Mouse (Mus musculus): ENCODE measurements at regions not wholly inside any gene's neighbourhood (a gene's known extent, or its start where the extent isn't known, plus 50 kb on each side); places are given as distances from the start of the nearest gene placed in this dataset.

- TF ChIP-seq POLR2A (IDR thresholded peaks at IDR 0.05; ENCODE audit: borderline replicate concordance, extremely low read depth, low read depth, low read length), result no peak
- no peak for TF ChIP-seq CTCF (IDR thresholded peaks at IDR 0.05; ENCODE audit: insufficient read depth, low read length)
- WGBS, result 89% methylated on average over 1 of the region's 1 CpGs
- no peak for DNase-seq
- Histone ChIP-seq H3K4me3 (replicated peaks; ENCODE audit: extremely low read depth, low read depth, low read length) (no peak overlapping the region), H3K4me1 (ENCODE audit: control insufficient read depth, insufficient read depth, low read length) (peaks cover 2% of the 10 kb centered on the region)
These were observed 355.8 kb downstream of the Rnd3 start for GRCm38 (mm10) chr2:50793067-50793466.

DNA sequence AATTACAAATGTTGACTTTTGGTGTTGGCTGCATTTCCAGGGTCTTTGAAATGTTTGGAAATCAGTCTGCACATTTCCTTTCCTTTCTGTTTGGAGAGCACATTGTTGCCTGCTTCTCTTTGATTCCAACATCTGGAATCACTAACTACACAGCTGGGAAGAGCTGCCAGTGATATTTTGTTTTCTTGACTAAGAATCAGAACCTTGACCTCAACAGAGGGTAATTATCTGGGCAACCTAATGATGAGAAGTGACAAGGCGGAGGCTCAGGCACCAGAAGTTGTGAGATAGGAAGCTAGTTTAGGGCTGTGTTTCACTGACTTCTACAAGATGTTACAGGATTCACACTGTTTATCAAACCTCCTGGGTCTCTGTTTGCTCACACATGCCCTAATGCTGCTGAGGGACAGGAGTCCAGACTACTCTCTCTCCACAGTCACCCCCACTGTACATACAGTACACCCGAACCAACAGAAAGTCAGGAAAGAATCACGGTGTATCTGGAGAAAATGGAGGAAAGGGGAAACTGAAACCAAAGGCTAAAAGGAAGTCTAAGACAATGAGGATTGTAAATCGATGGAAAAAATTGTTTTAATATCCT lies 359.8 kb downstream of the Rnd3 start:
- 44% methylated on average over 4 of the region's 4 CpGs for WGBS
- TF ChIP-seq POLR2A (IDR thresholded peaks at IDR 0.05; ENCODE audit: borderline replicate concordance, extremely low read depth, low read depth, low read length), result no peak
- TF ChIP-seq CTCF (IDR thresholded peaks at IDR 0.05; ENCODE audit: insufficient read depth, low read length), result no peak

GRCm38 (mm10) chr2:50772101-50772500 lies 376.8 kb downstream of the Rnd3 start:
- TF ChIP-seq CTCF (IDR thresholded peaks at IDR 0.05; ENCODE audit: insufficient read depth, low read length), result no peak
- TF ChIP-seq POLR2A (IDR thresholded peaks at IDR 0.05; ENCODE audit: borderline replicate concordance, extremely low read depth, low read depth, low read length), result no peak
- H3K4me1 ChIP-seq (ENCODE audit: control insufficient read depth, insufficient read depth, low read length), result no peaks in the 10 kb centered on the region
- no peak overlapping the region for H3K4me3 ChIP-seq (replicated peaks; ENCODE audit: extremely low read depth, low read depth, low read length)
- no peak for DNase-seq
- 52% methylated on average over 8 of the region's 8 CpGs for WGBS

More for the DNA sequence above, 359.8 kb downstream of the Rnd3 start:
- peaks cover 2% of the 10 kb centered on the region for H3K4me1 ChIP-seq (ENCODE audit: control insufficient read depth, insufficient read depth, low read length)
- no peak for DNase-seq
- H3K4me3 ChIP-seq (replicated peaks; ENCODE audit: extremely low read depth, low read depth, low read length), result no peak overlapping the region

DNA sequence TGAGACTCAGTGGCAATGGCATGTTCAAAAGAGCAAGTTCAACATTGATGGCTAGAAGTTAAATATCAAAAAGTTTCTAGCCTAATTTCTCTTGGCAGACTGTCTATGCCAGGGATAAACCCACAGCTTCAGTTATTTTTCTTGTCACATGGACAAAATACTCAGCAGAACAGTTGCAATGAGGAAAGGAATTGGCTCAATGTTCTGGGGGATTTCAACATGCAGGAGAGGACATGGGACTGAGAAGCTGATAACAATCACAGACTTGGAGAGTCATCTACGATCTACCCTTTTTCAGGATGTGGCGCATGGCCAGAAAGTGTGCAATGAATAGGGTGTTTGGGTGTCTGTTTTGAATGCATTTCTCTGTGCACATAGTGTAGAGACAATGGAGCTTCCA lies 389.9 kb downstream of the Rnd3 start:
- TF ChIP-seq POLR2A (IDR thresholded peaks at IDR 0.05; ENCODE audit: borderline replicate concordance, extremely low read depth, low read depth, low read length) (no peak), CTCF (IDR thresholded peaks at IDR 0.05; ENCODE audit: insufficient read depth, low read length) (no peak)
- H3K4me3 ChIP-seq (replicated peaks; ENCODE audit: extremely low read depth, low read depth, low read length), result no peak overlapping the region
- no peaks in the 10 kb centered on the region for H3K4me1 ChIP-seq (ENCODE audit: control insufficient read depth, insufficient read depth, low read length)
- DNase-seq, result no peak
- WGBS, result 56% methylated on average over 2 of the region's 2 CpGs

DNA sequence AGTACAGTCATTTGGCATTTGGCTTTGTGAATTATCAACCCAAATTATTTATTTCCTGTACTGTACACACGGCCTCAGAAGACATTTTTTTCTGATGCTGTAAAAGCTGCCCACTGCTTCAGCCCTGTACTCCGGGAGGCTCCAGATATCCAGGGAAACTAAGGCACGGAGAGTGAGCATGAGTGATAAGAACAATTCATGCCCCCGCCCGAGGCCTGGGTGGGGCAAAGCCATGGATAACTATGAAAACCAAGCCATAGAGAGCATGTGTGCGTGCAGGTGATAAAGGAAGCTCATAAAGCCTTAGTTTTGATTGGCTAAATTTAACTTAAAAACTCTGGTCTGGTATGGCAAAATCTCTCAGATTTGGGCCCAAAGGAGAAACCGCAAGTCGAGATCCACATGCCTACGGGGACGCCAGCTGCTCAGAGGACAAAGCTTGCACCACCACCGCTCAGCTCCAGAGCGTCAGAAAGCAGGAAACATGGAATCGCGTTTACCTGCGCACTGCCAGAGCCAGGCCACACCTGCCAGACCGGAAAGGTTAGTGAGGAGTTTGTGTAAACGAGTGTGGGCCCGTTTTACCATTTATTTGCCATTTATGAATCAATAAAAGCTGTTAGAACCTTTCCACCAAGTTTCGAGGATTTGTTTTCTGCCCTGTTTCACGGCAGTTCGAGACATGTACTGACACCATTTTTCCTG lies 390.9 kb downstream of the Rnd3 start:
- no peak overlapping the region for H3K4me3 ChIP-seq (replicated peaks; ENCODE audit: extremely low read depth, low read depth, low read length)
- DNase-seq, result no peak
- no peaks in the 10 kb centered on the region for H3K4me1 ChIP-seq (ENCODE audit: control insufficient read depth, insufficient read depth, low read length)
- WGBS, result 79% methylated on average over 21 of the region's 21 CpGs
- no peak for TF ChIP-seq CTCF (IDR thresholded peaks at IDR 0.05; ENCODE audit: insufficient read depth, low read length)
- TF ChIP-seq POLR2A (IDR thresholded peaks at IDR 0.05; ENCODE audit: borderline replicate concordance, extremely low read depth, low read depth, low read length), result no peak

DNA sequence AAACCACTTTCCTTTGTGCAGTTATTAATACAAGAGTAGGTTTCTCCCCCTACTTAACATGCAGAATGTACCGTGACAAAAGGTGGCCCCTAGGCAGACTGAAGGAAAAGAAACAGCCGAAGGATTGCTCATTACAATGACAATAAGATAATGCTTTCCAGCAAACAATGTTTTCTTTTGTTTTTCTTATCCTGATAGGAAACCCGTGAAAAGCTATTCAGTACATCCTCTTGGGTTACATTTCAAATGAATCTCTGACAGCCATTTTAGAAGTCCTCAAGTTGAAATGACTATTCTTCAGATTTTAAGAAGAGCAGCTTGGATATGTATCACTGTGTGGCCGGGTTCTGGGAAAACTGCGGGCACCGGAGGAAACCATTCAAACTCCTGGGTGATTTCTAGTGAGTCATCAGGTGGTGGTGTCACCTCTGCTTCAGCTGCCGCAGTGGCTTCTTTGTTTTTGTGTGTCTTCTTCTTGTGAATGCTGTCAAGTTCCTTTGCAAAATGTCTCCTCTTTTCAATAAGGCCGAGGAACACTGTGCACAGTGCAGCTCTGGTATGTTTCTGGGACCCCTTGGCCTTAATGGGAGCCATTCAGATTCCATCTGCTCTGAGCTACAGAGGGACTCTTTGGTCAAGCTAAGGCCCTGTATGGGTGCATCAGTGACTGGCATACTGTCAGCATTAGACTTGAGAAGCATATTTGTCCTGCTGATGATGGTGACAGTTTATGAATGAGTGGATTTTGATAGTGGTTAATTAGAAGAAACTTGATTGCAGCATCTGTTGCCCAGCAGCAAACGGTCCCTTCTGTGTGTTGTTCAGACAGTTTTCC lies 393.1 kb downstream of the Rnd3 start:
- WGBS, result 75% methylated on average over 9 of the region's 9 CpGs
- H3K4me1 ChIP-seq (ENCODE audit: control insufficient read depth, insufficient read depth, low read length), result no peaks in the 10 kb centered on the region
- TF ChIP-seq POLR2A (IDR thresholded peaks at IDR 0.05; ENCODE audit: borderline replicate concordance, extremely low read depth, low read depth, low read length) (no peak), CTCF (IDR thresholded peaks at IDR 0.05; ENCODE audit: insufficient read depth, low read length) (no peak)
- H3K4me3 ChIP-seq (replicated peaks; ENCODE audit: extremely low read depth, low read depth, low read length), result no peak overlapping the region
- no peak for DNase-seq

- WGBS, result 70% methylated on average over 6 of the region's 6 CpGs
- H3K4me3 ChIP-seq (replicated peaks; ENCODE audit: extremely low read depth, low read depth, low read length), result no peak overlapping the region
- no peaks in the 10 kb centered on the region for H3K4me1 ChIP-seq (ENCODE audit: control insufficient read depth, insufficient read depth, low read length)
- TF ChIP-seq POLR2A (IDR thresholded peaks at IDR 0.05; ENCODE audit: borderline replicate concordance, extremely low read depth, low read depth, low read length) (no peak), CTCF (IDR thresholded peaks at IDR 0.05; ENCODE audit: insufficient read depth, low read length) (no peak)
- DNase-seq, result no peak
These were observed 393.8 kb downstream of the Rnd3 start for GRCm38 (mm10) chr2:50755160-50755559.

GRCm38 (mm10) chr2:50752408-50752807 lies 396.5 kb downstream of the Rnd3 start:
- WGBS, result 70% methylated on average over 9 of the region's 9 CpGs

DNA sequence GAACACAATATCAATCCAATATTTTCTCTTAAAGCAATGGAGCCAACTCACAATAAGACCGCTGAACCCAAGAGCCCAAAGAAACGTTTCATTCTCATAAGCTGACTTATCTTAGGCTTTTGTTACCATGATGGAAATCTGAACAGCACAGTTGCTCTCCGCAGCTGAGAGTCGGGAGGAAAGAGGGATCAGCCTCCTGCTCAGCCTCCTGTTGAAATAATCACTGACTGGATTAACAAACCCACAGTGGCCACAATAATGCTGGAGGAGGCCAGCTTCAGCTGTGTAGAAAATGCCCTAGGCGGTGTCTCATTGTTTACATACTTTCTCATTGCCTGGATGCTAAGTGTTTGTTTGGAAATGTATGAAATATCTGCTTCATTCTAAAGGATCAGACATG lies 398.1 kb downstream of the Rnd3 start:
- 66% methylated on average over 5 of the region's 5 CpGs for WGBS
- H3K4me3 ChIP-seq (replicated peaks; ENCODE audit: extremely low read depth, low read depth, low read length), result no peak overlapping the region
- H3K4me1 ChIP-seq (ENCODE audit: control insufficient read depth, insufficient read depth, low read length), result no peaks in the 10 kb centered on the region
- no peak for DNase-seq
- TF ChIP-seq CTCF (IDR thresholded peaks at IDR 0.05; ENCODE audit: insufficient read depth, low read length) (no peak), POLR2A (IDR thresholded peaks at IDR 0.05; ENCODE audit: borderline replicate concordance, extremely low read depth, low read depth, low read length) (no peak)

More at GRCm38 (mm10) chr2:50752408-50752807, 396.5 kb downstream of the Rnd3 start:
- H3K4me1 ChIP-seq (ENCODE audit: control insufficient read depth, insufficient read depth, low read length), result no peaks in the 10 kb centered on the region
- no peak overlapping the region for H3K4me3 ChIP-seq (replicated peaks; ENCODE audit: extremely low read depth, low read depth, low read length)
- no peak for DNase-seq
- no peak for TF ChIP-seq CTCF (IDR thresholded peaks at IDR 0.05; ENCODE audit: insufficient read depth, low read length)
- no peak for TF ChIP-seq POLR2A (IDR thresholded peaks at IDR 0.05; ENCODE audit: borderline replicate concordance, extremely low read depth, low read depth, low read length)

All from lung, adult 2 months (tissue).